Mouse (Mus musculus) olfactory bulb, adult 2 months (tissue): ENCODE measurements around the gene Wdr81.

Experiments used
- CTCF ChIP-seq: fragments of 200-500 bp; IDR thresholded peaks from 2 replicates; pipeline ENCODE4 v1.5.1; 2012; ENCODE audit warnings: low read depth, mild to moderate bottlenecking, low read length, moderate library complexity; ENCODE audit not compliant: insufficient read depth
- POLR2A ChIP-seq: fragments of 200-500 bp; IDR thresholded peaks from 2 replicates; pipeline ENCODE4 v1.6.1; 2012; ENCODE audit warnings: mild to moderate bottlenecking, low read depth, low read length, moderate library complexity; ENCODE audit not compliant: insufficient read depth

DNA sequence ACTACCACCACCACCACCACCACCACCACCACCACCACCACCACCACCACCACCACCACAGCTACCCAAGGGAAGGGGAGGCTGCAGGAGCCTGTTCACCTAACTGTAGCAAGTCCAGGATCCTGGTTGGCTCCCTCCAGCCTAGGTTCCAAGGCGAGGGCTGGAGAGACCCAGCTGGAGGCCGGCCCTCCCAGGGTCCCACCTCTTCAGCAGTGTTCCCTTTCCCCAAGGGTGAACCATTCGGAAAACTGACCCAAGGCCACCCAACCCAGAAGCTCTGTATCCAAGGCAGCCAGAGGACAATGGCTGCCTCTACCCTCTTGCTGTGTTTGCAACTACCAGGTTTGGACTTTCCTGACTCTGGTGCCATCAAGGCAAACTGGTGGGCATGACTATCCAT lies 14.6 kb downstream of the Wdr81 start:
- no peak for TF ChIP-seq CTCF
- TF ChIP-seq POLR2A: no peak
